Mouse (Mus musculus): ENCODE measurements around the gene Lmod3. TPM values are rescaled to one million over a fixed set of nuclear protein-coding genes. Genes with fewer than 3 reads are reported as not detected.

Gene Lmod3
- total RNA-seq, 2 experiments from 2014 or later, result 0.77 to 1.1 TPM

DNA sequence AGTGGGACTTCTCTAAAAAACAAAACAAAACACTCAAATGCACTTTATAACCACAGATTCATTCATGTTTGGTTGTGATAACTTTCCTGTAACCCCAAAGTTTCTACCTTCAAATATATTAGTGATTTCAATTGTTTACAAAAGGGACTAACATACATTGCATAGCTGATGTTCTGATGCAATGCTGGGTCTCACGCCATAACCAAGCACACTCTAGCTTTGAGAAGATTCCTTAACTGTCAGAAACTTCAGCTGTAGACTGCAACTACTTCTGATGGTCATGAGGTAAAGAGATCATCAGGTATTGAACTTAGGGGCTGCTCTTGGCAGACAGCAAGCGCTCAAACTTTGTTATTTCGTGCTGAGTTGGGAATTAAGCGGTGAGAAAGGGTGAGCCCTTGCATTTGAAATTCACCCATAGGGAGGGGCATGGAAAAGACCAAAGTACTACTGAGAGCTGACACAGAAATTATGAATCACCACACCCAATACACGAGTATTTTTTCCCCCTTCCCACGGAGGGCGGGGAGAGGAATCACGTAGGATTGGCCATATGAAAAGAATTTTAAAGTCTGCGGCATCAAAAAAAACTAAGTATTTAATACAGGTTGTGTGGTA lies 48.2 kb downstream of the Lmod3 start:
- intact Hi-C loops (cut with DNase I), result no loop called here
- DNase-seq, result no peak

DNA sequence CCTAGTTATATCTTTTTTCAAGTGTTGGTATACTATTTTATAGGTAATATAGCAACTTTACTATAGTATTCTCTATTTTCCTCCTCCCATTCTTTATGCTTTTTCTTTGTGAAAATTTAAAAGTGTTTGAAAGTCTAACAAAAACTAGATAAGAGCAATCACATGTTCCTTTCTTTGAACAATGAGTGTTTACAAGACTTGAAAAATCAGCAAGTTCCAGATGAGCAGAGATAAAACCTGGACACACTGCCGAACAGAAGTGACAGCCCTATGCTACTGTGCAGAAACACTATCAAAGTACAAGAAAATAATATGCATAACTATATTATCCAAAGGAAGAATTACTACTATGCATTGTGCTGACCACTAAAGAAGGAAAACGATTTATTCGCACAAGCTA lies 50.1 kb downstream of the Lmod3 start:
- intact Hi-C loops (cut with DNase I), result no loop called here
- no peak for DNase-seq

DNA sequence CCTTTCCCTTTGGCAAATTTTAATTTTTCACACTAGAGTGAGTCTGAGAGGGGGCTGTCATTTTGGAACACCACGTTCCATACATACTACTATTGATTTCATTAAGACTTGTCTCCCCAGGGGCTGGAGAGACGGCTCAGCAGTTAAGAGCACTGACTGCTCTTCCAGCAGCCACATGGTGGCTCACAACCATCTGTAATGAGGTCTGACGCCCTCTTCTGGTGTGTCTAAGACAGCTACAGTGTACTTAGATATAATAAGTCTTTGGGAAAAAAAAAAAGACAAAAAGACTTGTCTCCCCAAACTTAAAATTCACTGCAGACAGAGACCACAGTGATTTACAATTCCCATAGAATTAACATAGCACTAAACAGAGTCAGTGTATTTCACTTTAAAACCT lies 52.1 kb downstream of the Lmod3 start:
- intact Hi-C loops (cut with DNase I), result no loop called here
- DNase-seq, result no peak

Other genes starting within 250 kb of the Lmod3 start
- under 1 TPM; 0.50 to 0.70 TPM for gene Fam19a4, start 192.3 kb downstream of the Lmod3 start, total RNA-seq (2021)
- 10 to 100 TPM; 32.4 to 38.5 TPM for gene Eogt, start 103.6 kb downstream of the Lmod3 start, total RNA-seq (2021)
- gene Tmf1, start 73.6 kb downstream of the Lmod3 start, total RNA-seq (2021), result 10 to 100 TPM; 47.4 to 51.6 TPM
- gene Uba3, start 47.1 kb downstream of the Lmod3 start, total RNA-seq (2021), result 10 to 100 TPM; 75.9 to 78.9 TPM
- gene Arl6ip5, start 42.1 kb downstream of the Lmod3 start, total RNA-seq (2021), result 100 to 1,000 TPM; 150 to 152 TPM